Mouse (Mus musculus) kidney, postnatal 10 days (tissue): ENCODE measurements at regions not wholly inside any gene's neighbourhood (a gene's known extent, or its start where the extent isn't known, plus 50 kb on each side); places are given as distances from the start of the nearest gene placed in this dataset.

ENCODE experiments used
- DNase-seq: peaks from one replicate; pipeline ENCODE4 v3.0.0; 2021; ENCODE audit warnings: mixed read lengths

GRCm38 (mm10) chr11:63502181-63502580, 373.4 kb downstream of the Pmp22 start:
- peak; percentile 68 for DNase-seq

GRCm38 (mm10) chr11:63507387-63507786, 378.6 kb downstream of the Pmp22 start:
- no peak for DNase-seq

GRCm38 (mm10) chr11:63508727-63509126, 379.9 kb downstream of the Pmp22 start:
- DNase-seq = no peak

- DNase-seq = peak; percentile 17
These were observed 381.8 kb downstream of the Pmp22 start for GRCm38 (mm10) chr11:63510611-63511010.

GRCm38 (mm10) chr11:63514615-63515014, 385.8 kb downstream of the Pmp22 start:
- no peak for DNase-seq

GRCm38 (mm10) chr11:63518847-63519246, 390.1 kb downstream of the Pmp22 start:
- DNase-seq = peak; percentile 70

- no peak for DNase-seq
These were observed 395.5 kb downstream of the Pmp22 start for GRCm38 (mm10) chr11:63524254-63524653.

- DNase-seq = peak; percentile 11
These were observed 396.6 kb downstream of the Pmp22 start for GRCm38 (mm10) chr11:63525431-63525830.

GRCm38 (mm10) chr11:63525956-63526355, 396.1 kb downstream of the Hs3st3b1 start:
- no peak for DNase-seq

- DNase-seq = no peak
These were observed 389.3 kb downstream of the Hs3st3b1 start for GRCm38 (mm10) chr11:63532752-63533151.

- DNase-seq = no peak
These were observed 388.4 kb downstream of the Hs3st3b1 start for GRCm38 (mm10) chr11:63533555-63534200.

- DNase-seq = no peak
These were observed 384.4 kb downstream of the Hs3st3b1 start for GRCm38 (mm10) chr11:63537693-63538092.

GRCm38 (mm10) chr11:63543971-63544696, 378.0 kb downstream of the Hs3st3b1 start:
- DNase-seq = no peak

GRCm38 (mm10) chr11:63545516-63545915, 376.6 kb downstream of the Hs3st3b1 start:
- DNase-seq = peak; percentile 20

GRCm38 (mm10) chr11:63560466-63560865, 361.6 kb downstream of the Hs3st3b1 start:
- DNase-seq = no peak

- DNase-seq = peak; percentile 36
These were observed 359.4 kb downstream of the Hs3st3b1 start for GRCm38 (mm10) chr11:63562696-63563095.

- DNase-seq = no peak
These were observed 356.4 kb downstream of the Hs3st3b1 start for GRCm38 (mm10) chr11:63565471-63566232.

GRCm38 (mm10) chr11:63569785-63570479, 352.2 kb downstream of the Hs3st3b1 start:
- peak; percentile 24 for DNase-seq

GRCm38 (mm10) chr11:63570646-63571045, 351.4 kb downstream of the Hs3st3b1 start:
- DNase-seq = no peak

GRCm38 (mm10) chr11:63573271-63573670, 348.8 kb downstream of the Hs3st3b1 start:
- DNase-seq = no peak

- DNase-seq = no peak
These were observed 338.8 kb downstream of the Hs3st3b1 start for GRCm38 (mm10) chr11:63583321-63583720.

- DNase-seq = no peak
These were observed 336.7 kb downstream of the Hs3st3b1 start for GRCm38 (mm10) chr11:63585216-63585869.
